Mouse (Mus musculus): Measurements from ENCODE around the gene Rasgrf2. TPM values are rescaled to one million over a fixed set of nuclear protein-coding genes. Genes with fewer than 3 reads are reported as not detected.

Gene Rasgrf2
- polyA plus RNA-seq, 1 experiment from 2014 or later = not detected

DNA sequence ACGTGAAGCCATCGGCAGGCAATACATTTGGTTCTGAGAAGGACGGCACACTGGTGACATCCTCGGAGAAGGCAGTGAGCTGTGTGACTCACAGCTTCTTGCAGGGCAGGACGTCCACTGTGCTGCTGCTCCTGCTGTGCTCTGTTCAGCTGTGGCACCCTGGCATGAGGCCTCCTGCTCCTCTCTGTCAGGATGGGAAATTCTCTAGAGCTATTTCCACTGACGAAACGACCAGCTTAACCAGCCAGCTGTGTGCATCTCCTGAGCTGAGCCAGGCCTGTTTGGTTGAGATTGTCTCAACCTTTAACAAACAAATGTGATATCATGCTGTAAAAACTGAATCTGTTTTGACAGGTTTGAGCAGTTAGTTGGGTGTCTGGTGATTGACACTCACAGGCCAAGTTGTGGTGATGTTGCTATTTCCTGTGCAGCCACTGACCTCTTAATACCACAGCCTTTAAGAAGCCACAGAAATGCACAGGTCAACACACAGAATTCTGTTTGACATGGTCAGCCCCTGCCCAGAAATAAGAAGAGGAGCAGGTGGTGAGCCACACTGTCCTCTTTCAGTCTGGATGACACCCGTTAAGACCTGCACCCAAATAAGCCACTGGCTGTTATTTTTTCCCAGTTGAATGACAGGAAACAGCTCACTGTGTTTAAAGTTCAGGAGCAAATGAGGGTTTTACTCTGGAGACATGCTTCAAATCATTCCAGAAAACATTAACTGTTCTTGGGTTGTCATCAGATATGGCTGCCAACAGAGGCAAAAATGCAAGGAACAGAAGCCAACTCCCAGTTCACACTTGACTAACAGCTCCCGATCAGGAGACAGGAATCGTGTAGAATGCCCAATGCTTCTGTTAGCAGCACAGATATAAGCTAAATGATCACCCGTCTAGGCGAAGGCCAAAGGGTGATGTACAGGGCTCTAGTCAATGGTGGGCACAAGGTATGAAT is 36.0 kb downstream of the Rasgrf2 start:
- Histone ChIP-seq H3K4me1 (no peaks in the 10 kb centered on the region), H3K27ac (no peak overlapping the region), H3K4me3 (no peak overlapping the region), H3K27me3 (ENCODE audit: poor library complexity, severe bottlenecking) (no peaks in the 10 kb centered on the region), H3K36me3 (replicated peaks) (no peaks in the 10 kb centered on the region), H3K9me3 (no peaks in the 10 kb centered on the region)
- DNase-seq (ENCODE audit: extremely low spot score, low spot score) = no peak
- WGBS = 80% methylated on average over 12 of the region's 12 CpGs

DNA sequence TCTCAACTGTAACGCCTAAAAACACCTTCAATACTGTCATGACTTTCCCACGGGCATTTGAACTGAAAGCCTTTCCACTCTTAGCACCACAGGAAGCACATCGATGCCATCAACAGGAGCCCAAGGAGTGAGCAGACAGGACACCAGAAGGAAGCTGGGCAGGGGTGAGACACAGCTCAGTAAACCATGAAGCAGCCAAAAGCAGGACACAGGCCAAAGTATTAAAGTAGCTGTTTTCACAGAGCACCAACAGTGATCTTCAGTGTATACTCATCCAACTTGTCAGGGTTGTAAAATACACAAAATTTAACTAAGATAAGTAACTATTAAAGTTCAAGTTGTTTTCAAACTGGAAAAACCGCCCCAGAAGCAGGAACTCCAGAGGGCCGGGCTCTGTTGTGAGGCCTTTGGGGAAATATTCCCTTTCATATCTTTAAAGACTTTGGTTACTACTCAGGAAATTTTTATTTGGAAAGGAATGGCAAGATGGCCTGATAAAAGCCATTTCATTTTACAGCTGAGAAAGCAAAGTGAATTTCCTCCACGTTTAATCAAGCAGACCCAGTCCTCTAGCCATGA is 37.7 kb downstream of the Rasgrf2 start:
- Histone ChIP-seq H3K4me1 (no peaks in the 10 kb centered on the region), H3K4me3 (no peak overlapping the region), H3K36me3 (replicated peaks) (no peaks in the 10 kb centered on the region), H3K27ac (no peak overlapping the region), H3K9me3 (no peaks in the 10 kb centered on the region), H3K27me3 (ENCODE audit: poor library complexity, severe bottlenecking) (no peaks in the 10 kb centered on the region)
- no peak for DNase-seq (ENCODE audit: extremely low spot score, low spot score)
- 89% methylated on average over 6 of the region's 6 CpGs for WGBS

DNA sequence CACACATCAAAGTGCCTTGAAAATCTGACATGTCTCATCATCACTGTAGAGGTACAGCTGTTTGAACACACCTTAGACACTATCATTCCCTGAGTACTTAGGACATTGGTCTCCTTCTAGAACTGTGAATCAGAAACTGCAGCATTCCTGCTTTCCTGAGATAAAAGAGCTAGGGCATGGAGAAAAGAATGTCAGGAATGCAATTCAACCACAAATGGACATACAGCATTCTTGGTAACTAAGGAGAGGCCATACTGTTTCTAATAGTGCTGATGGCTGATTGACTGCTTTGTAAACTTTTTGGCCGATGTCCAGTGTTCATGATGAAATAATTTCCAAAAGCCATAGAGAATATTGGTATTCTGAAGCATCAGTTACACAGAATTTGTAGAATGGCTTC is 58.3 kb downstream of the Rasgrf2 start:
- no peaks in the 10 kb centered on the region for H3K36me3 ChIP-seq (replicated peaks)
- WGBS = 86% methylated on average over 1 of the region's 1 CpGs
- DNase-seq (ENCODE audit: extremely low spot score, low spot score) = no peak

DNA sequence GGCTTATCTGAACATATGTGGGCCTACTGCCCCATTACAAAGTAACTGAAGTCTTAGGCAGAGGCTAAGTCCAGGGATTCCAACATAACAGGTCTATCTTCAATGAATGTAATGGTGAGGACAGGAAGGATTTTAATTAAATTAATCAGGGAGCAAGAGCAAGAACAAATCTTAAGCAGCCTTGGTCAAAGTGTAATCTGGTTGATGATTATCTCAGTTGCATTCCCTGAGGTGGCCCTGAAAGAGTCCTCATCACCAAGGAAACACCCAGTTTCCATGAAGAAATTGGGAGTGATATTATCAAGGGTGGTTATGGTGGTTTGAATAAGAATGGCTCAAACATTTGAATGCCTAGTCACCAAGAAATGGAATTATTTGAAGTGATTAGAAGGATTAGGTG is 62.8 kb downstream of the Rasgrf2 start:
- Histone ChIP-seq H3K9me3 (no peaks in the 10 kb centered on the region), H3K27ac (no peak overlapping the region), H3K4me3 (no peak overlapping the region), H3K27me3 (ENCODE audit: poor library complexity, severe bottlenecking) (no peaks in the 10 kb centered on the region), H3K36me3 (replicated peaks) (no peaks in the 10 kb centered on the region), H3K4me1 (0 out of 2 replicates have a peak, but pooled peaks cover 2% of the 10 kb centered on the region)
- no peak for DNase-seq (ENCODE audit: extremely low spot score, low spot score)

More for the DNA sequence above, 58.3 kb downstream of the Rasgrf2 start:
- no peaks in the 10 kb centered on the region for H3K27me3 ChIP-seq (ENCODE audit: poor library complexity, severe bottlenecking)
- H3K27ac ChIP-seq = no peak overlapping the region
- H3K4me3 ChIP-seq = no peak overlapping the region
- no peaks in the 10 kb centered on the region for H3K9me3 ChIP-seq
- H3K4me1 ChIP-seq = 0 out of 2 replicates have a peak, but pooled peaks cover 2% of the 10 kb centered on the region

DNA sequence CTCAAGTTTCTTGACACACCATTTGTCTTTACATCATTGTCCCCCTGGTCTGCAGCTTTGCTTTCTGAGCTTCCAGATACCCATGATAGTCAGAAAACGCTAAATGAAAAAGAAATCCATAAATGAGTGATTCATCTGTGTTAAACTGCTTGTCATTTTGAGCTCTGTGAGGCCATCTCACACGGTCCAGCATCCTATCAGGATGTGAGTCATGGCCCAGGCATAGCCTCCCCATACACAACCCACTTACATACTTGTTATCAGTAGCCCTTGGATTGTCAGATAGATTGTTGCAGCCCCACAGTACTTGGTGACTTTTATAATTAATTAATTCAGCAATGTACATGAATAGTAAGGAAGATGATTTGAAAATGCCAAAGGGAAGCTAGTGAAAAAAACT is 63.6 kb downstream of the Rasgrf2 start:
- no peaks in the 10 kb centered on the region for H3K9me3 ChIP-seq
- H3K36me3 ChIP-seq (replicated peaks) = no peaks in the 10 kb centered on the region
- H3K27ac ChIP-seq = no peak overlapping the region
- no peaks in the 10 kb centered on the region for H3K27me3 ChIP-seq (ENCODE audit: poor library complexity, severe bottlenecking)
- H3K4me3 ChIP-seq = no peak overlapping the region
- no peaks in the 10 kb centered on the region for H3K4me1 ChIP-seq
- DNase-seq (ENCODE audit: extremely low spot score, low spot score) = no peak
- WGBS = 86% methylated on average over 2 of the region's 2 CpGs

DNA sequence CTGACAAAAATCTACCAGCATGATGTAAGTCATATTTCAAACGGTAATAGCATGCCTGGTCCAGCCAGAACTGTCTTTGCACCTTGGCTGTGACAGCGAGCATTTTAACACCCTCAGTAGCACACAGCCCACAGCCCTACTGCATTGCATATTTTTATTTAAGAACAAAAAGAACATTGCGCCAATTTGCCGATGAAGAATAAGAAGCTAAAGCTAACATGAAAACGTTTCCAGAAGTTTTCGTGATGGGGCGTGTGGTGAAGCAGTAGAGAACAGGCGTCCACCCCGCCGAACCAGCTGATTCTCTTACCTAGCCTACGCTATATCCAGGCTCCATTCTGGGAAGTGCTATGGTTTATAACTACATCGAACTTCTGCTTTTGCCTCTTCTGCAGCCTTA is 77.7 kb downstream of the Rasgrf2 start:
- H3K27me3 ChIP-seq (ENCODE audit: poor library complexity, severe bottlenecking) = no peaks in the 10 kb centered on the region
- WGBS = 95% methylated on average over 12 of the region's 12 CpGs
- no peak for DNase-seq (ENCODE audit: extremely low spot score, low spot score)
- H3K36me3 ChIP-seq (replicated peaks) = no peaks in the 10 kb centered on the region
- H3K9me3 ChIP-seq = no peaks in the 10 kb centered on the region
- no peak overlapping the region for H3K27ac ChIP-seq
- H3K4me3 ChIP-seq = no peak overlapping the region
- no peaks in the 10 kb centered on the region for H3K4me1 ChIP-seq

DNA sequence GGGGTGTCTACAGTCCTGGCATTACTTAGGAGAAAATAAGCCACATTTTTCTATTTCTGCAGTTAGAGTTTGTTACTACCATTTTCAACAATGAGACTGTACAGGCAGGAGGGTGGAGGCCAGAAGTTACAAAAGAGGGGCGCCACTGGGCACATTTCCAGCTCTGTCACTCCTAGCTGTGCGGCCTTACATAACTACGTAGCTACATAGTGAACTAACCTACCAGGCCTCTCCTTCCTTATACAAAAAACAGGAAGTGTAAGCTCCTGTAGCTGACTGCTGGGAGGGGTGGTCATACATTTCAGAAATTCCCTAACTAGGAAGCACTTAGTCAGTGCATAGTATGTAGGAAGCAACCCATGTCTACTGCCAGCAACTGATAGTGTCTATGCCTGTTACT is 78.5 kb downstream of the Rasgrf2 start:
- WGBS = 98% methylated on average over 3 of the region's 3 CpGs
- H3K27me3 ChIP-seq (ENCODE audit: poor library complexity, severe bottlenecking) = no peaks in the 10 kb centered on the region
- H3K36me3 ChIP-seq (replicated peaks) = no peaks in the 10 kb centered on the region
- no peak for DNase-seq (ENCODE audit: extremely low spot score, low spot score)
- no peaks in the 10 kb centered on the region for H3K9me3 ChIP-seq
- H3K4me3 ChIP-seq = no peak overlapping the region
- H3K4me1 ChIP-seq = no peaks in the 10 kb centered on the region
- H3K27ac ChIP-seq = no peak overlapping the region

DNA sequence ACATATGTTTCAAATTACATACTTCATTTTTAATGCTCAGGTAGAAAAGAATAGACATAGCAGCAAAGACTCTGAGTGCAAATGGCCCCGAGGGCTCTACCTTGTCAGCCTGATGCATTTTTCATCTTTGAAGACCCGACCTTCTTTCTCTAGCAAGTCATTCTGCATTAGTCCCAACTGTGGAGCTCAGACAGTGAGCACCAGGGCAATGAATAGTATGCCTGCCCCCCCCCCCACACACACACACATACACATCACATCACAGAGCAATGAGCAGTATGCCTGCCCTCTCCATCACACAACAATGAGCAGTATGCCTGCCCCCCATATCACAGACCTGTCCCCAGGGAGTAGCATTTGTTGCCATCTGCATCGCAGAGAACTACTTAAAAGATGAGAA is 80.2 kb downstream of the Rasgrf2 start:
- DNase-seq (ENCODE audit: extremely low spot score, low spot score) = no peak
- WGBS = 79% methylated on average over 3 of the region's 3 CpGs

DNA sequence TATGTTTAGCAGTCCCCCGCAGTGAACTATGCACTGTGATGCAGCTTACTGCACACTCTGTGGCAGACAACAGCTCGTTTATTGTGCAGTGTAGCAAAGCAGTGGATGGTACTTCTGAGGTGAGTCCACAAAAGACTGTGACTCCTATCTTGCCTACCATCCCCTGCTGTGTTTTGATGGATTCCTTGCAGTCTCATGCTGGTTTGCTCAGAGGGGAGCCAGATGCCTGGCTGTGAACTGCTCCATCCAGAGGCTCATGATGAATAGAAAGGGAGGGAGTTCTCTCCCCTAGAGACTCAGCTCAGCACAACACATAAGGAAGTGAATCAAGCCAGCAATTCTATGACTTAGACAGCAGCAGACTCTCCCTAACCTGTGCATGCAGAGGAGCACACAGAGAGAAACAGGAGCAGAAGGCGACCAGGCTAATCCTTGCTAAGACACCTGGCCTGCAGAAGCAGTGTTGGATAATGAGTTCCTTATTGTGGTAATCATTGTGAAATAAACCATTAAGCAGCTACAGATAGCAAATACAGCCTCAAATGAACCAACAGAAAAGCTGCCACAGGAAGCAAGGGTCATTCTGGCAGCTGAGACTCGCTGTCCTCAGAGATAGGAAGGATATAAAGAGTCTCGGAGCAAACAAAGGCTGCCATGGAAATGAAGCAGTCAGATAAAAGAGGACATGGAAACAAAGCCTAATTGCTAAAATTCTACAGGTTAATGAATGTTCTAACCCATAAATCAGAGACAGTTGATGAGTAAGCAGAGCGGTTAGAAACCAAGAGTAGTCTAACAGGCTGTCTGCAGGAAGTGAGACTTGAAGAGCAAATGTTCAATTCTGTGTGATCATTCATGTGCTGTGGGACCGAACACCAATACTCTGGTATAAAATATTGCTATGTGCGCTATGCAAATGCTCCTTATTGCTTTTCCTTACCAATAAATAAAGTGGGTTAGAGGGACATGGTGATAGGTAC is 89.6 kb downstream of the Rasgrf2 start:
- Histone ChIP-seq H3K27ac (peak overlapping the region; percentile 35; the same call in 1 of the 2 replicates), H3K27me3 (ENCODE audit: poor library complexity, severe bottlenecking) (no peaks in the 10 kb centered on the region), H3K36me3 (replicated peaks) (no peaks in the 10 kb centered on the region), H3K9me3 (no peaks in the 10 kb centered on the region), H3K4me3 (no peak overlapping the region), H3K4me1 (peaks cover 13% of the 10 kb centered on the region)
- 52% methylated on average over 8 of the region's 8 CpGs for WGBS
- no peak for DNase-seq (ENCODE audit: extremely low spot score, low spot score)

More for the DNA sequence above, 80.2 kb downstream of the Rasgrf2 start:
- no peak overlapping the region for H3K27ac ChIP-seq
- no peak overlapping the region for H3K4me3 ChIP-seq
- no peaks in the 10 kb centered on the region for H3K4me1 ChIP-seq
- H3K9me3 ChIP-seq = no peaks in the 10 kb centered on the region
- H3K36me3 ChIP-seq (replicated peaks) = no peaks in the 10 kb centered on the region
- no peaks in the 10 kb centered on the region for H3K27me3 ChIP-seq (ENCODE audit: poor library complexity, severe bottlenecking)

DNA sequence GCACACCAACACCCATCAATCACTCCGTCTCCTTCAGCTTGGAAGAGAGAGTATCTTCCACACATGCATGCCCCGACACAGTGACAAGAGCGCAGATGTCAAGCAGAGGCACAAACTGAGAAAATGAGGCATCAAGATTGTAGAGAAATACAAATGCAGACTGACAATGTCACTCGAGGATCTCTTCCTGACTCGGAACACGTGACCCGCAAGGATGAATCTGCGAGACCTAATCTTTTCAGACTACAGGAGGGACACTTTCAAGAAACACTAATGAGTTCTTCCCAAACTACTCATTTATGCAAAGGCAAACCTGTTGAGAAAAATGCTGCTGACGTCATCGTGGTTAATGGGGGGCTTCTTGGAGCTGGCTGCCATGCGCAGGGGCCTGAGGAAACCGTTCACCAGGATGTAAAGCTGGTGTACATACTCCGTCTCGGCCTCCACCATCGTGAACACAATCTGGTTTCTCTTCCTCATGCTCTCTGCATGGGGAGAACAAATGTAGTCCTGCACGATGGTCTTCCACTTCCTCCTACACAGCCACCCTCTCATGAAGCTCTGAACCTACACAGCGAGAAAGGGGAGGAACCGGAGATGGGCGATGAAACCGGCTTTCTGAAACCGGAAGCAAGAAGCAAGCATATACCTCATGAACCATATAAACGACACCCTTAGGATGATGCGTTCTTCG is 100.9 kb downstream of the Rasgrf2 start:
- H3K4me3 ChIP-seq = no peak overlapping the region
- no peaks in the 10 kb centered on the region for H3K27me3 ChIP-seq (ENCODE audit: poor library complexity, severe bottlenecking)
- no peaks in the 10 kb centered on the region for H3K9me3 ChIP-seq
- WGBS = 94% methylated on average over 24 of the region's 24 CpGs
- no peaks in the 10 kb centered on the region for H3K36me3 ChIP-seq (replicated peaks)
- DNase-seq (ENCODE audit: extremely low spot score, low spot score) = no peak
- no peaks in the 10 kb centered on the region for H3K4me1 ChIP-seq
- H3K27ac ChIP-seq = no peak overlapping the region

DNA sequence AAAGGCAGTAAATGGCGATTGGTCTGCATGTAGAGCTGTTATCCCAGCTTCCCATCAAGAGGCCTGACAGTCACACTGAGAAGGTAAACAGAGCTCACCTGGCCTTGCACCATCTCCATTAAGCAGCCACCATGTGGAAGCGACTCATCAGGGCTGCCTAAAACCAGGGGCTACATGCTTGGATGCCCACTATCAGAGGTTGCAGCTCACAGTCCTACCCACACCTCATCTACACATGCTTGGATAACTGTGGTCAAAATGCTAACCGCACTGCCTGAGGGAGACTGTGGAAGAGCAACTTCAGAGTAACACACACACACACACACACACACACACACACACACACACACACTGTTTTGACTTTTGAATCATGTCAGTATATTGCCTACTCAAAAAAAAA is 101.8 kb downstream of the Rasgrf2 start:
- Histone ChIP-seq H3K36me3 (replicated peaks) (no peaks in the 10 kb centered on the region), H3K4me1 (no peaks in the 10 kb centered on the region), H3K9me3 (no peaks in the 10 kb centered on the region), H3K27me3 (ENCODE audit: poor library complexity, severe bottlenecking) (no peaks in the 10 kb centered on the region), H3K4me3 (no peak overlapping the region), H3K27ac (no peak overlapping the region)
- WGBS = 89% methylated on average over 3 of the region's 3 CpGs
- no peak for DNase-seq (ENCODE audit: extremely low spot score, low spot score)

DNA sequence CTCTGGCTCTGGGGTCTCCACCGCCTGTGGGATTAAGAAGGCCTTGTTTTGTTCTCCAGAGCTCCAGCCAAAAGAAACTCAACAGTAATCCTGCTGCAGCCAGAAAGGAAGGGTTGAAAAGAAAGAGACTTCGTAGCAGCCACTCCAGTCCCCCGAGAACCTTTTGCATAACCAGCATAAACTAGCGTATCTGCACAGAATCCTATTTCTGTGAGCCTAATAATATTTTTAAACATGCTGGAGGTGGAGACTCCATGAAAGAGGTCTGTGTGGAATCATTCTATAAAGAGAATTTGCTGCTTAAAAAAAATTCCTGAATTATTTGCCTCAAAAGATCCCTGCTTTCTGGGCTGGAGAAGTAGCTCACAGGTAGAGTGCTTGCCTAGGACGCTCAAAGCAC is 103.5 kb downstream of the Rasgrf2 start:
- Histone ChIP-seq H3K36me3 (replicated peaks) (no peaks in the 10 kb centered on the region), H3K27ac (no peak overlapping the region), H3K9me3 (no peaks in the 10 kb centered on the region), H3K4me3 (no peak overlapping the region), H3K27me3 (ENCODE audit: poor library complexity, severe bottlenecking) (no peaks in the 10 kb centered on the region), H3K4me1 (no peaks in the 10 kb centered on the region)
- WGBS = 76% methylated on average over 5 of the region's 5 CpGs
- DNase-seq (ENCODE audit: extremely low spot score, low spot score) = no peak
